Mouse (Mus musculus) neural tube, embryonic 14.5 days (tissue): ENCODE results near the gene Pycr1. TPM values are rescaled to one million over a fixed set of nuclear protein-coding genes. Genes with fewer than 3 reads are reported as not detected.
A peak's percentile ranks its signal among the peaks of the same experiment; 100 is the strongest.

Experiments
- ATAC-seq: fragments of 200-750 bp; cut with Nextera tagmentation; 2 replicates; pipeline ENCODE4 v1.8.0; 2017; ENCODE audit warnings: low read depth, mild to moderate bottlenecking, moderate TSS enrichment, moderate library complexity
- H3K27ac ChIP-seq: fragments of 300-500 bp; sonication (generic); 2 replicates; pipeline ENCODE4 v1.5.1; 2014; ENCODE audit warnings: low read depth, mild to moderate bottlenecking, control low read depth, low read length, moderate library complexity, mixed read lengths
- H3K27me3 ChIP-seq: fragments of 300-500 bp; sonication (generic); 2 replicates; pipeline ENCODE4 v1.6.1; 2014; ENCODE audit warnings: low read length; ENCODE audit not compliant: control insufficient read depth, insufficient read depth
- H3K36me3 ChIP-seq: fragments of 300-500 bp; sonication (generic); 2 replicates; pipeline ENCODE4 v1.6.1; 2014; ENCODE audit warnings: low read length, mixed read lengths; ENCODE audit not compliant: control insufficient read depth, insufficient read depth
- H3K4me1 ChIP-seq: fragments of 300-500 bp; sonication (generic); 2 replicates; pipeline ENCODE4 v1.6.1; 2014; ENCODE audit warnings: low read length; ENCODE audit not compliant: control insufficient read depth, insufficient read depth
- H3K4me2 ChIP-seq: fragments of 300-500 bp; sonication (generic); 2 replicates; pipeline ENCODE4 v1.6.1; 2014; ENCODE audit warnings: mild to moderate bottlenecking, low read depth, low read length, control low read depth
- H3K4me3 ChIP-seq: fragments of 300-500 bp; sonication (generic); 2 replicates; pipeline ENCODE4 v1.5.1; 2014; ENCODE audit warnings: low read depth, low read length, control low read depth, mixed read lengths
- H3K9ac ChIP-seq: fragments of 300-500 bp; sonication (generic); replicated peaks from 2 replicates; pipeline ENCODE4 v1.6.1; 2014; ENCODE audit warnings: low read depth, mild to moderate bottlenecking, control low read depth, low read length, mixed read lengths
- H3K9me3 ChIP-seq: fragments of 300-500 bp; sonication (generic); 2 replicates; pipeline ENCODE4 v1.6.1; 2016; ENCODE audit warnings: low read length; ENCODE audit not compliant: control insufficient read depth
- WGBS: fragments of 180-500 bp; shearing (Covaris S2); extraction: QIAGEN DNeasy Blood & Tissue Kit; methylation state at CpG from one replicate; pipeline ENCODE4 v1.1.7; 2014; 5-methylcytosine and 5-hydroxymethylcytosine counted together
- polyA plus RNA-seq: library from polyadenylated mRNA; unstranded; fragments of >200 nt; fragmentation: Nextera tagmentation; extraction: Ambion mirVana; gene quantifications from 2 replicates; pipeline ENCODE4 v1.2.1, GENCODE M21; 2014

Pycr1 gene
- polyA plus RNA-seq, 1 experiment from 2014 or later, result 15.3 TPM

- H3K27me3 ChIP-seq, result no peaks in the 10 kb centered on the region
- peak within 1 kb of the TSS; percentile 99 for H3K4me3 ChIP-seq
- H3K4me1 ChIP-seq, result peaks cover 15% of the 10 kb centered on the region
- H3K4me2 ChIP-seq, result peak within 1 kb of the TSS; percentile 97
- H3K27ac ChIP-seq, result peak within 1 kb of the TSS; percentile 86
- H3K9me3 ChIP-seq, result no peaks in the 10 kb centered on the region
- peaks cover 19% of the 10 kb centered on the region; the same call in 1 of the 2 replicates for H3K36me3 ChIP-seq
- 19% methylated on average over 5 of the region's 5 CpGs for WGBS
- peak within 1 kb of the TSS; percentile 73 for H3K9ac ChIP-seq
- peak; percentile 55; the same call in 1 of the 2 replicates for ATAC-seq
Observed at GRCm38 (mm10) chr11:120625152-120625775, 18.3 kb downstream of the Pycr1 start, which contains the start of gene Sirt7. Gene Sirt7 (minus strand): TSS chr11:120625240.

DNA sequence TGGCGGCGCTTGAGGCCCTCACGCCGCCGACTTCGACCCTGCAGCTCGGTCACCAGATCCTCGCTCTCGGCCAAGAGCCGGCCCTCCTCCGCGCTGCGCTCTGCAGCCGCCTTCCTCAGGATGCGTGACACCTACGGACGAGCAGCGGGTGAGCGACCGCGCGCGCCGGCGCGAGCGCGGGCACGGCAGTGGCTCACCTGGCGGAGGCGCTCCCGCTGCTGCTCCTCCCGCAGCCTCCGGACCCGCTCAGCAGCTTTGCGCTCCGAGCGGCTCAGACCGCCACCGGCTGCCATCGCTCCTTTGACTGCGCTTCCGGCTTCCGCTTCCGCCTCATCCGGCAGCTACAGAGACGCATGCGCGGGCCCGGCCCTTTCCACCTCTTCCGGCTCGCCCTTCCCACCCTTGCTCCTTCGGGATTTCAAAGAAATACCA lies 18.9 kb downstream of the Pycr1 start:
- no peaks in the 10 kb centered on the region for H3K27me3 ChIP-seq
- peak overlapping the region; percentile 99 for H3K4me3 ChIP-seq
- peaks cover 12% of the 10 kb centered on the region for H3K4me1 ChIP-seq
- H3K36me3 ChIP-seq, result peaks cover 22% of the 10 kb centered on the region; the same call in 1 of the 2 replicates
- peak overlapping the region; percentile 86 for H3K27ac ChIP-seq
- peak; percentile 83 for ATAC-seq
- peak overlapping the region; percentile 73 for H3K9ac ChIP-seq
- H3K4me2 ChIP-seq, result peak overlapping the region; percentile 97
- H3K9me3 ChIP-seq, result no peaks in the 10 kb centered on the region
- WGBS, result under 1% methylated on average over 52 of the region's 53 CpGs

DNA sequence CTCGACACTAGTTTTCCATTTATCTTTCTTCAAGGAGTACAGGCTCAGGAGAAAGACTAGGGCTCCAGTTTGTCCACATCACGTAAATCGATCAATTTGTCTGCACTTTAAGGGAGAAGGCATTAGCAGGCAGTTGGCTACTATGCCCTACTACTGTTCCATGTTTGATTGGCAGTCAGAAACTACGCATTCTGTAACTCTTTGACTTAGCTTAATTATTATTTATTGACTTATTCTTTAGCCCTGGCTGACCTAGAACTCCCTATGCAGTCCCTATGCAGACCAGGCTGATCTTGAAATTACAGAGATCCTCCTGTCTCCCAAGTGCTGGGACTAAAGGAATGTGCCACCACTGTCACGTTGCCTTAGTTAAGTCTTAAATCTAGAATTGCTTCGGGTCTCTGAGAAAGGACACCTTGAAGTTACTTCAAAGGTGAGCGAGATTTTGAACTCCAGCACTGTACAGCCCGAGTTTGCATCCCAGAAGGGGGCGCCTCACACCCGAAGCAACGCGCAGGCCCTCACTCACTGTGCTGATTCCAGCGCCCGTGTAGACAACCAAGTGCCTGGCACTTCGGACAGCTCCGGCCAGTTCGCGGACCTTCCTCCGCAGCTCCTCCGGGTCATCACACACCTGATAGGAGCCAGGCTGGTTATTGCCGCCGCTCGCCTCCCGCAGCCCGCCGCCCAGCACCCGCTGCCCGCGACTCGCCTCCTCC lies 19.4 kb downstream of the Pycr1 start:
- ATAC-seq, result peak; percentile 59
- Histone ChIP-seq H3K9me3 (no peaks in the 10 kb centered on the region), H3K27me3 (no peaks in the 10 kb centered on the region), H3K36me3 (peaks cover 23% of the 10 kb centered on the region; the same call in 1 of the 2 replicates), H3K4me3 (peak overlapping the region; percentile 99), H3K9ac (peak overlapping the region; percentile 73), H3K27ac (peak overlapping the region; percentile 86), H3K4me2 (peak overlapping the region; percentile 97), H3K4me1 (peaks cover 11% of the 10 kb centered on the region)
- 18% methylated on average over 22 of the region's 30 CpGs for WGBS

DNA sequence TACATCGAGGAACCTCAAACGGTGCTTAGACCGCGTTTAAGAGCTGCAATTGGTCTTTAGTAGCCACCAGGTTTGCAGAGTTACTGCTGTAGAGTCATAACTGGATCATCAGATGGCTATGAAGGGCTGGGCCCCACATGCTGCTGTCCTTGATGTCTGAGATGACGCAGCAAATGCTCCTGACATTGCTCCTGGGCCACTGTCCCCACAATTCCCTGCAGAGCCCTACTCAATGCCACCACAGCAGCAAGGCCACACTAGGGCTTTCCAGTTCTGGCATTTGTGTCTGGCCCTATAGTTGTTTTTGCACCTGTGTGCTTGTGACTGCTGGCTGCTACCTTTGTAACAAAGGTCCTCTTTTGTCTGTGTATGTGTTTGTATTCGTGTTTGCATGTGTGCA lies 20.8 kb downstream of the Pycr1 start:
- Histone ChIP-seq H3K4me1 (peaks cover 11% of the 10 kb centered on the region), H3K36me3 (peaks cover 27% of the 10 kb centered on the region; the same call in 1 of the 2 replicates), H3K4me2 (no peak overlapping the region), H3K4me3 (no peak overlapping the region), H3K9me3 (no peaks in the 10 kb centered on the region), H3K27ac (no peak overlapping the region), H3K27me3 (no peaks in the 10 kb centered on the region), H3K9ac (no peak overlapping the region)
- 90% methylated on average over 6 of the region's 6 CpGs for WGBS
- ATAC-seq, result no peak

GRCm38 (mm10) chr11:120620195-120620594 lies 23.4 kb downstream of the Pycr1 start:
- Histone ChIP-seq H3K27ac (no peak overlapping the region), H3K27me3 (no peaks in the 10 kb centered on the region), H3K4me2 (no peak overlapping the region), H3K9ac (no peak overlapping the region), H3K4me1 (peaks cover 20% of the 10 kb centered on the region), H3K4me3 (no peak overlapping the region), H3K9me3 (no peaks in the 10 kb centered on the region), H3K36me3 (peaks cover 21% of the 10 kb centered on the region; the same call in 1 of the 2 replicates)
- WGBS, result 99% methylated on average over 14 of the region's 14 CpGs
- no peak for ATAC-seq

- no peak for ATAC-seq
- 95% methylated on average over 25 of the region's 25 CpGs for WGBS
- H3K4me2 ChIP-seq, result no peak overlapping the region
- H3K9me3 ChIP-seq, result no peaks in the 10 kb centered on the region
- no peak overlapping the region for H3K4me3 ChIP-seq
- H3K4me1 ChIP-seq, result peaks cover 14% of the 10 kb centered on the region
- no peaks in the 10 kb centered on the region for H3K27me3 ChIP-seq
- H3K36me3 ChIP-seq, result peaks cover 21% of the 10 kb centered on the region; the same call in 1 of the 2 replicates
- H3K9ac ChIP-seq, result no peak overlapping the region
- no peak overlapping the region for H3K27ac ChIP-seq
Observed at GRCm38 (mm10) chr11:120618619-120619535, 24.7 kb downstream of the Pycr1 start.

DNA sequence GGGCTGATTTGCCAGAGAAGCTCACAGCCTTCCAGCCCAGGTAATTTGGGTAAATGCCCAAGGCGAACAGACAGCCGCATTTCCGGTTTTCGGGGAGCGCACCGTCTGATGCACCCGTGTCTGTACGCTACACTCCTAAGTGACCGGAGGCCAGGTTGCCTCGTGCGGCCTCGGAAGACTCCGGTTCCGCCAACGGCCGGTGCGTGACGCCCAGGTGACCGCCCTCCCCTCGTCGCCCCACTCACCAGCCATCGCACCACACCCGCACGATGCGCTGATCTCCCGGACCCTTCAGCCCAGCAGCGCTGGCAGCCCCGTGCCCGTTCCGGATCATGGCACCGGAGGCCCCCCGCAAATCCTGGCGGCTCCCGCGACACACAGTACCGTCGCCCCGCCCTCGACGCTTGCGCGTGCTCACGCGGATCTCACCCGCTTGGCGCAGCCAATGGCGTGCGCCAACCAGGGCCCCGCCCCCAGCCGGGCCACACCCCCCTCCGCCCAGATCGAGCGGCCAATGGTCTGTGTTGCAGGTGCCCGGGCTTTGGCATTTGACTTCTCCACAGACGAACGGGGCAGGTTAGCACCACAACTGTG lies 26.0 kb downstream of the Pycr1 start, which contains the start of gene Pcyt2:
Gene Pcyt2 (minus strand): TSS at position 418 of the 594 bp plus-strand sequence.
- under 1% methylated on average over 53 of the region's 56 CpGs for WGBS
- peaks cover 12% of the 10 kb centered on the region for H3K4me1 ChIP-seq
- peak; percentile 96 for ATAC-seq

DNA sequence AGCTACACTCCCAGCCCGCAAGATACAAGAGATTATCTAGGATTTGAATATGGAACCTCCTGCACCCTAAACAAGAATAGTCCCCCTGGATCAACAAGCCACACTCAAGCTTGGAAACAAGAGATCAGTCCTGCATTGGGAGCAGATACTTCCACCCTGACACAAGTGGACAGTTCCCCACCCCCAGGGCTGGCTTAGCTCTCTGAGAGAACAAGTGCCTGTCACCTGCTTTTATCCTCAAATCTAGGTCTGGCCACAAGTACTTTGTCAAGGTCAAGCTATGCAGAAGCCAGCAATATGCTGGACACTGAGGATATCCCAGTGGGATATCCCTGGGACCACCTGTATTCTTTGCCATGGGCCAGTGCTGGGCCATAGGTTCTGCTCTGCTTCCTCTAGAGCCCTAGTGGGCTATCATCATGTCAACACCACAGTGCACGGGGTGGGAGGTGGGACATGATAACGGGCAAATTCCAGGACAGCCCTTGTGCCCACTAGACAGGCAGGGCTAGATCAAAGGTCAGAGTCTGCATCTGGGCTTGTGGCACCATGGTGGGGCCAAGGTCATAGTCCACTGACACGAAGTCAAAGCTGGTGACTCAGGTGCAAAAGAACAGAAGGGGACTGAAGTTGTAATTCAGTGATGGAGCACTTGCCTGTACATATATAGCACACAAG lies 26.8 kb downstream of the Pycr1 start:
- peak overlapping the region; percentile 72 for H3K4me3 ChIP-seq
- H3K4me1 ChIP-seq, result peaks cover 12% of the 10 kb centered on the region
- 54% methylated on average over 4 of the region's 4 CpGs for WGBS
- ATAC-seq, result no peak
- H3K36me3 ChIP-seq, result peaks cover 34% of the 10 kb centered on the region
- no peak overlapping the region; the same call in 1 of the 2 replicates for H3K27ac ChIP-seq
- peak overlapping the region; percentile 82 for H3K4me2 ChIP-seq
- no peaks in the 10 kb centered on the region for H3K27me3 ChIP-seq
- H3K9me3 ChIP-seq, result no peaks in the 10 kb centered on the region
- H3K9ac ChIP-seq, result peak overlapping the region; percentile 74

More for the DNA sequence above, 26.0 kb downstream of the Pycr1 start, which contains the start of gene Pcyt2:
- Histone ChIP-seq H3K9ac (peak within 1 kb of the TSS; percentile 74), H3K36me3 (peaks cover 25% of the 10 kb centered on the region), H3K27me3 (no peaks in the 10 kb centered on the region), H3K4me2 (peak within 1 kb of the TSS; percentile 82), H3K27ac (peak within 1 kb of the TSS; percentile 78), H3K9me3 (no peaks in the 10 kb centered on the region), H3K4me3 (peak within 1 kb of the TSS; percentile 72)
